Mouse (Mus musculus): Measurements from ENCODE around the gene Cyp2u1. TPM values are rescaled to one million over a fixed set of nuclear protein-coding genes. Genes with fewer than 3 reads are reported as not detected.

Cyp2u1 gene
- 1.8 and 1.9 TPM in 2 replicates for polyA plus RNA-seq (2015; fragmentation: Nextera tagmentation; extraction: Ambion mirVana)

- Histone ChIP-seq H3K9me3 (ENCODE audit: control insufficient read depth, low read length) (no peaks in the 10 kb centered on the region), H3K9ac (ENCODE audit: low read length) (peak within 1 kb of the TSS; percentile 63), H3K4me2 (replicated peaks; ENCODE audit: low read depth) (peak within 1 kb of the TSS; percentile 98), H3K4me3 (ENCODE audit: low read depth, low read length) (peak within 1 kb of the TSS; percentile 66), H3K36me3 (ENCODE audit: control insufficient read depth, insufficient read depth, low read length) (no peaks in the 10 kb centered on the region), H3K27ac (replicated peaks) (no peak within 1 kb of the TSS), H3K4me1 (replicated peaks; ENCODE audit: control insufficient read depth, insufficient read depth) (peaks cover 3% of the 10 kb centered on the region; the same call in 1 of the 2 replicates), H3K27me3 (ENCODE audit: control insufficient read depth, insufficient read depth, low read length) (no peaks in the 10 kb centered on the region)
- peak; percentile 97 for ATAC-seq (ENCODE audit: low FRiP score, low TSS enrichment)
- peak; percentile 57 for TF ChIP-seq CTCF (IDR thresholded peaks at IDR 0.05; ENCODE audit: low read depth)
- no peak for TF ChIP-seq EP300 (optimal IDR thresholded peaks at IDR 0.05)
- WGBS = 2% methylated on average over 71 of the region's 71 CpGs
- peak; percentile 87 for DNase-seq (ENCODE audit: low spot score)
Observed at GRCm38 (mm10) chr3:131302452-131303319, at the start of gene Cyp2u1. Gene Cyp2u1 (minus strand): TSS chr3:131303227.

DNA sequence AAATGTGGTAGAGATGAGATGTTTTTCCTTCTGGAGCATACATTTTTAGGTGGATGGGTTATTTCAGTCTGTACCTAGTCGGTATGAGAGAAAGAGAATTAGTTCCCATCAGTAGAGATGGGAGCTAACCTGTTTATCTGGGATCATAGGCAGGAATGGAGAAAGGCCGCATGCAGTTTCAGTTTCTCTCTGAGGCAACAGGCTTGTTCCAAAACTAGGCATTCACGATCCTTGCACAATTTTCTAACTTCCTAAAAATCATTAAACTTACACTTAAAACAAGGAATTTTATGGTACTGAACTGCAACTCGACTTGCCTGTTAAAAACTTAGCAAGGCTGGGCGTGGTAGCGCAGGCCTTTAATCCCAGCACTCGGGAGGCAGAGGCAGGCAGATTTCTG, 47.5 kb upstream of the Cyp2u1 start:
- 91% methylated on average over 7 of the region's 7 CpGs for whole genome bisulfite sequencing
- TF ChIP-seq CTCF (IDR thresholded peaks at IDR 0.05; ENCODE audit: low read depth) = no peak
- no peak for TF ChIP-seq EP300 (optimal IDR thresholded peaks at IDR 0.05)
- ATAC-seq (ENCODE audit: low FRiP score, low TSS enrichment) = no peak

DNA sequence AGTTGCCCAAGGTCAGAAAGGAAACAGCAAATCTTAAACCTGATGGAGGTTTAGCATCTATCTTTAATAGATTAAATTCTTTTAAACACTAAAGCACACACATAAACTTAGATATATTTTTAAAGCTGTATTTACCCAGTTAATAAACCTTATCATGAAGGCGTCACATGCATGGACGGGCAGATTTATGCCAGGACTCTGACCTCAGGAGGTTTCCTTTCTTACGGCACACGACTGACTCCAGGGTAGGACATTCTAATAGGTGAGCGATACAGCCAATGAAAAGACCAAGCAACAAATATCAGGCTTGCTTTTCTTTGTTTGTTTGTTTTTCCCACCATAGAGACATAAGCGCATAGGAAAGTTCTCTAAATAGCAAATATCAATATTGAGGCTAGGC, 46.0 kb upstream of the Cyp2u1 start:
- H3K9ac ChIP-seq (ENCODE audit: low read length) = no peak overlapping the region
- TF ChIP-seq CTCF (IDR thresholded peaks at IDR 0.05; ENCODE audit: low read depth) = no peak
- no peak for TF ChIP-seq EP300 (optimal IDR thresholded peaks at IDR 0.05)
- WGBS = 62% methylated on average over 6 of the region's 6 CpGs
- no peaks in the 10 kb centered on the region for H3K9me3 ChIP-seq (ENCODE audit: control insufficient read depth, low read length)
- no peaks in the 10 kb centered on the region for H3K4me1 ChIP-seq (replicated peaks; ENCODE audit: control insufficient read depth, insufficient read depth)
- no peak overlapping the region for H3K27ac ChIP-seq (replicated peaks)
- ATAC-seq (ENCODE audit: low FRiP score, low TSS enrichment) (peak; percentile 68), DNase-seq (ENCODE audit: low spot score) (peak; percentile 47)
- no peaks in the 10 kb centered on the region for H3K36me3 ChIP-seq (ENCODE audit: control insufficient read depth, insufficient read depth, low read length)
- H3K4me3 ChIP-seq (ENCODE audit: low read depth, low read length) = no peak overlapping the region
- no peak overlapping the region for H3K4me2 ChIP-seq (replicated peaks; ENCODE audit: low read depth)
- no peaks in the 10 kb centered on the region for H3K27me3 ChIP-seq (ENCODE audit: control insufficient read depth, insufficient read depth, low read length)

More for the DNA sequence above, 47.5 kb upstream of the Cyp2u1 start:
- Histone ChIP-seq H3K4me2 (replicated peaks; ENCODE audit: low read depth) (no peak overlapping the region), H3K9ac (ENCODE audit: low read length) (no peak overlapping the region), H3K27ac (replicated peaks) (no peak overlapping the region), H3K4me3 (ENCODE audit: low read depth, low read length) (no peak overlapping the region), H3K9me3 (ENCODE audit: control insufficient read depth, low read length) (no peaks in the 10 kb centered on the region), H3K36me3 (ENCODE audit: control insufficient read depth, insufficient read depth, low read length) (no peaks in the 10 kb centered on the region), H3K4me1 (replicated peaks; ENCODE audit: control insufficient read depth, insufficient read depth) (no peaks in the 10 kb centered on the region), H3K27me3 (ENCODE audit: control insufficient read depth, insufficient read depth, low read length) (no peaks in the 10 kb centered on the region)
- no peak for DNase-seq (ENCODE audit: low spot score)

DNA sequence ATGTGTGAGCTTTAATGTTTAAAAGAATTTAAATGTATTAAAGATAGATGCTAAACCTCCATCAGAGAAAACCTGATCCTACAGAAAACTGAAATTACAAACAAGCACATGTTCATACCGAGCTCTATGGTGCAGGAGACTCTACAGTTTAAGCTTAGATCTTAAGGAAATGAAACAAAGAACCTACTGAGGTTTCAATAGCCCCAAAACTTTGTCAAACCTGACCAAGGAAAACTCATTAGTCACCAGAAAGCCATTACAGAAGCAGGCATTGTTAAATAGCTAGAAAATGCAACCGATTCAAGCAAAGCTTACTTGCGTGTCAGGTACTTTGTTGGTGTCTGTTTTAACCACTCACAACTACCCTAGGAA, 45.5 kb upstream of the Cyp2u1 start:
- ATAC-seq (ENCODE audit: low FRiP score, low TSS enrichment) = peak; percentile 17; the same call in 1 of the 2 replicates
- 50% methylated on average over 3 of the region's 3 CpGs for WGBS
- no peaks in the 10 kb centered on the region for H3K4me1 ChIP-seq (replicated peaks; ENCODE audit: control insufficient read depth, insufficient read depth)
- no peak overlapping the region for H3K4me3 ChIP-seq (ENCODE audit: low read depth, low read length)
- no peak for TF ChIP-seq EP300 (optimal IDR thresholded peaks at IDR 0.05)
- TF ChIP-seq CTCF (IDR thresholded peaks at IDR 0.05; ENCODE audit: low read depth) = no peak
- H3K9ac ChIP-seq (ENCODE audit: low read length) = no peak overlapping the region
- H3K4me2 ChIP-seq (replicated peaks; ENCODE audit: low read depth) = no peak overlapping the region
- H3K9me3 ChIP-seq (ENCODE audit: control insufficient read depth, low read length) = no peaks in the 10 kb centered on the region
- no peak for DNase-seq (ENCODE audit: low spot score)
- no peak overlapping the region for H3K27ac ChIP-seq (replicated peaks)
- no peaks in the 10 kb centered on the region for H3K36me3 ChIP-seq (ENCODE audit: control insufficient read depth, insufficient read depth, low read length)
- H3K27me3 ChIP-seq (ENCODE audit: control insufficient read depth, insufficient read depth, low read length) = no peaks in the 10 kb centered on the region

GRCm38 (mm10) chr3:131347831-131348578, 45.0 kb upstream of the Cyp2u1 start:
- H3K27ac ChIP-seq (replicated peaks) = no peak overlapping the region

More at GRCm38 (mm10) chr3:131347831-131348578, 45.0 kb upstream of the Cyp2u1 start:
- DNase-seq (ENCODE audit: low spot score) (peak; percentile 60), ATAC-seq (ENCODE audit: low FRiP score, low TSS enrichment) (peak; percentile 69)
- H3K4me1 ChIP-seq (replicated peaks; ENCODE audit: control insufficient read depth, insufficient read depth) = no peaks in the 10 kb centered on the region
- 36% methylated on average over 6 of the region's 6 CpGs for WGBS
- no peak overlapping the region for H3K9ac ChIP-seq (ENCODE audit: low read length)
- no peak overlapping the region for H3K4me3 ChIP-seq (ENCODE audit: low read depth, low read length)
- H3K27me3 ChIP-seq (ENCODE audit: control insufficient read depth, insufficient read depth, low read length) = no peaks in the 10 kb centered on the region
- no peaks in the 10 kb centered on the region for H3K9me3 ChIP-seq (ENCODE audit: control insufficient read depth, low read length)
- no peaks in the 10 kb centered on the region for H3K36me3 ChIP-seq (ENCODE audit: control insufficient read depth, insufficient read depth, low read length)
- TF ChIP-seq EP300 (optimal IDR thresholded peaks at IDR 0.05) = no peak
- peak; percentile 89 for TF ChIP-seq CTCF (IDR thresholded peaks at IDR 0.05; ENCODE audit: low read depth)
- H3K4me2 ChIP-seq (replicated peaks; ENCODE audit: low read depth) = no peak overlapping the region

Measured in stomach, postnatal 0 days (tissue).